Mouse (Mus musculus) Patski (cell line): ENCODE measurements around the gene Immp2l. TPM values are rescaled to one million over a fixed set of nuclear protein-coding genes. Genes with fewer than 3 reads are reported as not detected.

Experiments used
- ATAC-seq: fragments of 100-300 bp; one replicate; pipeline ENCODE4 v1.8.0; 2021
- CTCF ChIA-PET: fragments of 350-600 bp; sonication (Branson Sonifier 250); formaldehyde crosslinking; loops from one replicate; lab custom pipeline; 2022; ENCODE audit warnings: inconsistent platforms; lab: Charles Lee
- POLR2A ChIA-PET: fragments of 350-600 bp; sonication (Branson Sonifier 250); formaldehyde crosslinking; loops from one replicate; lab custom pipeline; 2022; ENCODE audit warnings: antibody characterized with exemption, inconsistent platforms; lab: Charles Lee
- DNase-seq: peaks from one replicate; pipeline ENCODE4 v3.0.0-alpha.2; 2011; ENCODE audit warnings: low read depth, low spot score
- H3K27me3 ChIP-seq: fragments of 371-371 bp; one replicate; pipeline ENCODE4 v1.5.1; 2021
- CTCF ChIP-seq: fragments of 100-300 bp; IDR thresholded peaks from one replicate; pipeline ENCODE4 v1.5.1; 2021
- in situ Hi-C: fragments of 300-500 bp; cut with MboI; formaldehyde crosslinking; loops from 3 replicates; pipeline ENCODE4 v1.11.1; 2018; ENCODE audit warnings: low pct_unique_long_range_greater_than_20kb, mixed read lengths
- polyA plus RNA-seq: library from polyadenylated mRNA; unstranded; gene quantifications from one replicate; pipeline ENCODE4 v1.2.3, GENCODE M21; 2021

Gene Immp2l
- polyA plus RNA-seq, 1 experiment from 2014 or later = 21.6 TPM

- ChIA-PET POLR2A (interaction anchor here (0.6 kb wide), 1 partner anchor 1298 kb away, joined by 3 read pairs; no protein-coding TSS in a partner anchor), CTCF (interaction anchor here (1.7 kb wide), 1 partner anchor 10 kb away, joined by 5 read pairs; no protein-coding TSS in a partner anchor)
- DNase-seq (no peak), ATAC-seq (no peak)
- no peaks in the 10 kb centered on the region for H3K27me3 ChIP-seq
- TF ChIP-seq CTCF = no peak
- in situ Hi-C loops = no loop called here
Observed at GRCm38 (mm10) chr12:41518897-41519296, 495.0 kb downstream of the Immp2l start.

GRCm38 (mm10) chr12:41520326-41520725, 496.4 kb downstream of the Immp2l start:
- DNase-seq = no peak
- CTCF ChIA-PET = no interaction called here
- in situ Hi-C loops = no loop called here

GRCm38 (mm10) chr12:41521671-41522070, 497.8 kb downstream of the Immp2l start:
- CTCF ChIA-PET = interaction anchor here (2.7 kb wide), 1 partner anchor 8 kb away, joined by 9 read pairs; no protein-coding TSS in a partner anchor
- ATAC-seq = no peak

More at GRCm38 (mm10) chr12:41520326-41520725, 496.4 kb downstream of the Immp2l start:
- no peaks in the 10 kb centered on the region for H3K27me3 ChIP-seq
- POLR2A ChIA-PET = no interaction called here
- no peak for ATAC-seq
- TF ChIP-seq CTCF = no peak

GRCm38 (mm10) chr12:41526688-41527087, 502.8 kb downstream of the Immp2l start:
- ChIA-PET CTCF (no interaction called here), POLR2A (no interaction called here)
- in situ Hi-C loops = no loop called here
- ATAC-seq (no peak), DNase-seq (no peak)
- H3K27me3 ChIP-seq = no peaks in the 10 kb centered on the region
- no peak for TF ChIP-seq CTCF

More at GRCm38 (mm10) chr12:41521671-41522070, 497.8 kb downstream of the Immp2l start:
- H3K27me3 ChIP-seq = no peaks in the 10 kb centered on the region
- no peak for DNase-seq
- in situ Hi-C loops = no loop called here
- POLR2A ChIA-PET = no interaction called here
- no peak for TF ChIP-seq CTCF

GRCm38 (mm10) chr12:41528410-41528809, 504.5 kb downstream of the Immp2l start:
- in situ Hi-C loops = no loop called here
- no peak for DNase-seq
- no peaks in the 10 kb centered on the region for H3K27me3 ChIP-seq
- ATAC-seq = no peak
- TF ChIP-seq CTCF = no peak
- CTCF ChIA-PET = no interaction called here
- POLR2A ChIA-PET = no interaction called here

GRCm38 (mm10) chr12:41539989-41540388, 516.1 kb downstream of the Immp2l start:
- ATAC-seq = no peak
- H3K27me3 ChIP-seq = no peaks in the 10 kb centered on the region
- POLR2A ChIA-PET = no interaction called here
- in situ Hi-C loops = no loop called here
- CTCF ChIA-PET = no interaction called here
- no peak for TF ChIP-seq CTCF
- DNase-seq = no peak

GRCm38 (mm10) chr12:41551578-41551977, 527.7 kb downstream of the Immp2l start:
- no peak for DNase-seq
- in situ Hi-C loops = no loop called here
- no peak for TF ChIP-seq CTCF
- ChIA-PET CTCF (no interaction called here), POLR2A (no interaction called here)
- no peaks in the 10 kb centered on the region for H3K27me3 ChIP-seq
- no peak for ATAC-seq

- CTCF ChIA-PET = no interaction called here
- POLR2A ChIA-PET = no interaction called here
Observed at GRCm38 (mm10) chr12:41557832-41558231, 533.9 kb downstream of the Immp2l start.

GRCm38 (mm10) chr12:41558956-41559735, 535.3 kb downstream of the Immp2l start:
- in situ Hi-C loops = no loop called here
- no peak for TF ChIP-seq CTCF
- no peak for ATAC-seq
- H3K27me3 ChIP-seq = no peaks in the 10 kb centered on the region
- no peak for DNase-seq
- ChIA-PET CTCF (no interaction called here), POLR2A (no interaction called here)

More at GRCm38 (mm10) chr12:41557832-41558231, 533.9 kb downstream of the Immp2l start:
- DNase-seq = no peak
- no peak for ATAC-seq
- H3K27me3 ChIP-seq = no peaks in the 10 kb centered on the region
- in situ Hi-C loops = no loop called here
- no peak for TF ChIP-seq CTCF

- no peaks in the 10 kb centered on the region for H3K27me3 ChIP-seq
- ChIA-PET CTCF (no interaction called here), POLR2A (no interaction called here)
- ATAC-seq (no peak), DNase-seq (no peak)
- no peak for TF ChIP-seq CTCF
- in situ Hi-C loops = no loop called here
Observed at GRCm38 (mm10) chr12:41565540-41566432, 541.9 kb downstream of the Immp2l start.
